Comparison of ENCODE assay signal across 23 mouse cellular contexts in genomic region chr1:136244469-136244868, GRCm38 (mm10). TPM values are rescaled to one million over a fixed set of nuclear protein-coding genes. Genes with fewer than 3 reads are reported as not detected.
DNase-seq lines count a peak whose midpoint lies in the region; TF ChIP-seq lines count a peak whose summit lies in the region.
"Had no signal": no experiment of that assay in that cellular context is flagged by ENCODE, and none has a peak within 500 bp of the region (broad histone marks: within the 10 kb centered on the region; RNA-seq: fewer than 3 reads in every experiment).

No protein-coding gene starts in this region.

- no peaks in the 10 kb centered on the region for H3K79me2 ChIP-seq in MEL (ENCODE audit: control insufficient read depth, insufficient read depth, low read length, poor library complexity)

- H3K4me1 ChIP-seq in MEL (ENCODE audit: control insufficient read depth in 1 of 2, insufficient read depth in 2 of 2, low read length in 2 of 2), result peaks cover 0 to 11% of the 10 kb centered on the region in 2 experiments; a peak in 2 of 4 replicates

- no peak overlapping the region for H3K4me3 ChIP-seq in MEL (ENCODE audit: control insufficient read depth in 1 of 2, insufficient read depth in 1 of 2, low read depth in 2 of 2, low read length in 2 of 2)

- no peak for TF ChIP-seq POLR2A in MEL (IDR thresholded peaks at IDR 0.05; ENCODE audit: control insufficient read depth in 1 of 2, insufficient read depth in 1 of 2, low read depth in 1 of 2, low read length in 2 of 2, poor library complexity in 1 of 2)

- TF ChIP-seq EP300 in MEL (IDR thresholded peaks at IDR 0.05; ENCODE audit: low read depth in 1 of 2, low read length in 2 of 2), result no peak

- no peak overlapping the region for H3K27ac ChIP-seq in MEL (ENCODE audit: control insufficient read depth, low read depth, low read length)

- no peak for TF ChIP-seq CTCF in MEL (IDR thresholded peaks at IDR 0.05 in 2 of 3, conservative IDR thresholded peaks at IDR 0.05 in 1 of 3; ENCODE audit: control insufficient read depth in 1 of 3, insufficient read depth in 1 of 3, low read depth in 2 of 3, low read length in 3 of 3, poor library complexity in 1 of 3, severe bottlenecking in 1 of 3)

- peak; percentile 66 for DNase-seq in MEL (ENCODE audit: low read depth, low spot score)
- no peak for DNase-seq in gastrocnemius, postnatal 10 days
- DNase-seq: adrenal gland, adult 2 months; adrenal gland, adult 8-10 months; adrenal gland, postnatal 10 days; adrenal gland, postnatal 14 days; adrenal gland, postnatal 25 days; adrenal gland, postnatal 36 days; B cell, adult 2 months; cerebellum, adult 11 months; cerebellum, adult 11-12 months; cerebellum, adult 18-20 months; cerebellum, adult 2 months; cerebellum, adult 8-10 months had no signal

- no peaks in the 10 kb centered on the region for H3K27me3 ChIP-seq in MEL (ENCODE audit: control insufficient read depth in 1 of 2, insufficient read depth in 2 of 2, low read length in 2 of 2)
- H3K27me3 ChIP-seq: CH12.LX, Patski had no signal

- H3K9me3 ChIP-seq in MEL (replicated peaks; ENCODE audit: insufficient read depth, low read length), result no peaks in the 10 kb centered on the region
- H3K9me3 ChIP-seq: G1E had no signal

- H3K9ac ChIP-seq in MEL (ENCODE audit: control insufficient read depth, low read depth, low read length, poor library complexity, severe bottlenecking), result no peak overlapping the region

- TF ChIP-seq RAD21 in MEL (IDR thresholded peaks at IDR 0.05; ENCODE audit: low read depth, low read length), result no peak

- peaks cover 0 to 3% of the 10 kb centered on the region in 2 experiments; a peak in 2 of 4 replicates for H3K36me3 ChIP-seq in MEL (ENCODE audit: control insufficient read depth in 1 of 2, insufficient read depth in 2 of 2, low read length in 2 of 2)
- H3K36me3 ChIP-seq: G1E had no signal

TF ChIP-seq in MEL, 35 proteins besides CTCF, POLR2A, EP300 and RAD21:
- no peak for TF ChIP-seq USF1 (IDR thresholded peaks at IDR 0.05; ENCODE audit: low read depth, low read length)
- TF ChIP-seq GATA1 (IDR thresholded peaks at IDR 0.05; ENCODE audit: low read depth, low read length), result peak; percentile 55
- TF ChIP-seq USF2 (IDR thresholded peaks at IDR 0.05; ENCODE audit: borderline replicate concordance in 1 of 2, insufficient read depth in 1 of 2, low read depth in 1 of 2, low read length in 2 of 2), result no peak
- TF ChIP-seq JUND (IDR thresholded peaks at IDR 0.05; ENCODE audit: low read depth, low read length), result peak; percentile 98
- no peak for TF ChIP-seq ZKSCAN1 (IDR thresholded peaks at IDR 0.05; ENCODE audit: low read depth, low read length)
- TF ChIP-seq SMC3 (IDR thresholded peaks at IDR 0.05; ENCODE audit: low read depth, low read length), result no peak
- TF ChIP-seq MAZ (IDR thresholded peaks at IDR 0.05; ENCODE audit: low read depth, low read length), result no peak
- peak; percentile 36; the same call in 1 of the 2 replicates for TF ChIP-seq TCF12 (IDR thresholded peaks at IDR 0.05; ENCODE audit: low read depth, low read length)
- TF ChIP-seq ETS1 (IDR thresholded peaks at IDR 0.05; ENCODE audit: low read depth, low read length), result peak; percentile 9; the same call in 1 of the 2 replicates

RNA-seq across cellular contexts. Expression of gene Inava, which starts 10.4 kb away (rescaled TPM):
- 0.12 and 0.13 TPM in 2 replicates for total RNA-seq in MEL (2012; rRNA removed)
- under 1 TPM in 1 of 2 experiments, not detected in 1; 0.65 TPM for polyA plus RNA-seq in MEL (2012; ENCODE audit: insufficient read depth in 1 of 2, insufficient read length in 2 of 2, low read depth in 1 of 2, low replicate concordance in 2 of 2, missing spikeins in 1 of 2)
- under 1 TPM in 1 of 2 experiments, not detected in 1; 0.28 TPM for total RNA-seq in gastrocnemius, postnatal 10 days (2021)
- total RNA-seq: adrenal gland, postnatal 14 days; adrenal gland, postnatal 25 days; adrenal gland, postnatal 36 days had no signal
- polyA plus RNA-seq: activated CD4-positive, CD25-positive, alpha-beta regulatory T cell, adult 4 months had no signal

RNA-seq across cellular contexts. Expression of gene Gpr25, which starts 16.2 kb away (rescaled TPM):
- total RNA-seq in MEL (2012; rRNA removed), result not detected in 2 replicates
- not detected for polyA plus RNA-seq in MEL (2012; ENCODE audit: insufficient read depth in 1 of 2, insufficient read length in 2 of 2, low read depth in 1 of 2, low replicate concordance in 2 of 2, missing spikeins in 1 of 2)
- not detected for total RNA-seq in gastrocnemius, postnatal 10 days (2021)
- total RNA-seq: adrenal gland, adult 18-20 months; adrenal gland, adult 2 months; adrenal gland, postnatal 10 days; adrenal gland, postnatal 14 days; adrenal gland, postnatal 25 days; adrenal gland, postnatal 36 days; adrenal gland, postnatal 4 days; CH12.LX; ES-E14; G1E had no signal
- polyA plus RNA-seq: activated CD4-positive, CD25-positive, alpha-beta regulatory T cell, adult 4 months; adrenal gland, adult 2 months; C2C12; CD4-positive, CD25-positive, alpha-beta regulatory T cell, adult 4 months; G1E; Patski had no signal

RNA-seq across cellular contexts. Expression of gene Mroh3, which starts 31.8 kb away (rescaled TPM):
- total RNA-seq in MEL (2012; rRNA removed), result not detected in 2 replicates
- not detected for polyA plus RNA-seq in MEL (2012; ENCODE audit: insufficient read depth in 1 of 2, insufficient read length in 2 of 2, low read depth in 1 of 2, low replicate concordance in 2 of 2, missing spikeins in 1 of 2)
- total RNA-seq in gastrocnemius, postnatal 10 days (2021), result not detected
- total RNA-seq: adrenal gland, adult 18-20 months; adrenal gland, adult 2 months; adrenal gland, adult 8-10 months; adrenal gland, postnatal 10 days; adrenal gland, postnatal 14 days; adrenal gland, postnatal 25 days; adrenal gland, postnatal 36 days; adrenal gland, postnatal 4 days; CH12.LX had no signal
- polyA plus RNA-seq: activated CD4-positive, CD25-positive, alpha-beta regulatory T cell, adult 4 months; adrenal gland, adult 2 months; C2C12; CD4-positive, CD25-positive, alpha-beta regulatory T cell, adult 4 months; G1E had no signal
